Mouse (Mus musculus) heart, embryonic 11.5 days (tissue): Measurements from ENCODE around the gene Clip4. TPM values are rescaled to one million over a fixed set of nuclear protein-coding genes. Genes with fewer than 3 reads are reported as not detected.

ENCODE experiments used
- ATAC-seq: fragments of 200-750 bp; cut with Nextera tagmentation; replicated peaks from 2 replicates; pipeline ENCODE4 v1.8.0; 2017; ENCODE audit warnings: moderate library complexity; ENCODE audit not compliant: insufficient number of reproducible peaks, low FRiP score, low TSS enrichment
- H3K27ac ChIP-seq: fragments of 300-500 bp; sonication (generic); 2 replicates; pipeline ENCODE4 v1.5.1; 2014; ENCODE audit warnings: mild to moderate bottlenecking, low read depth, low read length
- H3K27me3 ChIP-seq: fragments of 300-500 bp; sonication (generic); 2 replicates; pipeline ENCODE4 v1.6.1; 2014; ENCODE audit warnings: mild to moderate bottlenecking, low read length, mixed read lengths; ENCODE audit not compliant: control insufficient read depth, insufficient read depth
- H3K36me3 ChIP-seq: fragments of 300-500 bp; sonication (generic); 2 replicates; pipeline ENCODE4 v1.6.1; 2014; ENCODE audit warnings: mild to moderate bottlenecking, low read length, moderate library complexity, mixed read lengths; ENCODE audit not compliant: control insufficient read depth, insufficient read depth
- H3K4me1 ChIP-seq: fragments of 300-500 bp; sonication (generic); 2 replicates; pipeline ENCODE4 v1.6.1; 2014; ENCODE audit warnings: low read length; ENCODE audit not compliant: control insufficient read depth, insufficient read depth
- H3K4me2 ChIP-seq: fragments of 300-500 bp; sonication (generic); 2 replicates; pipeline ENCODE4 v1.6.1; 2014; ENCODE audit warnings: mild to moderate bottlenecking, moderate library complexity
- H3K4me3 ChIP-seq: fragments of 300-500 bp; sonication (generic); 2 replicates; pipeline ENCODE4 v1.5.1; 2014; ENCODE audit warnings: low read depth, low read length
- H3K9ac ChIP-seq: fragments of 300-500 bp; sonication (generic); 2 replicates; pipeline ENCODE4 v1.6.1; 2014; ENCODE audit warnings: mild to moderate bottlenecking, low read depth, low read length, moderate library complexity
- H3K9me3 ChIP-seq: fragments of 300-500 bp; sonication (generic); replicated peaks from 2 replicates; pipeline ENCODE4 v1.6.1; 2016; ENCODE audit warnings: low read length; ENCODE audit not compliant: control insufficient read depth
- WGBS: fragments of 180-500 bp; shearing (Covaris S2); extraction: QIAGEN DNeasy Blood & Tissue Kit; methylation state at CpG from one replicate; pipeline ENCODE4 v1.1.7; 2014; ENCODE audit not compliant: insufficient replicate concordance; 5-methylcytosine and 5-hydroxymethylcytosine counted together
- polyA plus RNA-seq: library from polyadenylated mRNA; unstranded; fragments of >200 nt; fragmentation: Nextera tagmentation; extraction: Ambion mirVana; gene quantifications from 2 replicates; pipeline ENCODE4 v1.2.1, GENCODE M21; 2014

Clip4 gene
- polyA plus RNA-seq, 1 experiment from 2014 or later = 28.6 TPM

DNA sequence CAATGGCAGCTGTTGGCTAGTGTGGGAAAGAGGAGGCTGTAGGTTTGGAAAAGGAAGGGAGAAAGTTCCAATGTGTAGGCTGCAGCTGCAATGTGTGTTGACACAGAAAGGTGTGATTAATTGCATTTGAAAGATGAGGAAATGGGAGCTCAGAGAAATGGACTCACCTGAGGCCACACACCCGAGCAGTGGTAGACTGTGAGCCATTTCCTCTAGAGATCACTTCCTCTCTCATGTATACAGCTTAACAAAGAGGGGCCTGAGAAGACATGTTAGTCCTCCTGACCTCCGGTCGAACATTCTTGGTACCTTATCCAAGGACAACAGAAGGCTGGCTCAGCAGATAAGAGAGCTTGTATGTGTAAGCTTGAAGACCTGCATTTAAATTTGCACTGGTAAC lies 144.9 kb downstream of the Clip4 start:
- H3K9ac ChIP-seq = no peak overlapping the region
- no peak for ATAC-seq

More for the DNA sequence above, 144.9 kb downstream of the Clip4 start:
- H3K4me1 ChIP-seq = no peaks in the 10 kb centered on the region
- H3K4me2 ChIP-seq = no peak overlapping the region
- no peak overlapping the region for H3K4me3 ChIP-seq
- 48% methylated on average over 3 of the region's 3 CpGs for WGBS
- H3K9me3 ChIP-seq = no peaks in the 10 kb centered on the region
- H3K27me3 ChIP-seq = no peaks in the 10 kb centered on the region
- no peak overlapping the region for H3K27ac ChIP-seq
- no peaks in the 10 kb centered on the region for H3K36me3 ChIP-seq

Other genes starting within 250 kb of the Clip4 start
- gene Ndc80, start 241.6 kb upstream of the Clip4 start, polyA plus RNA-seq = 41.2 and 42.8 TPM in 2 replicates
- 0.29 and 0.49 TPM in 2 replicates for gene Spdya, start 216.4 kb upstream of the Clip4 start, polyA plus RNA-seq
- 54.4 and 60.0 TPM in 2 replicates for gene Wdr43, start 152.6 kb upstream of the Clip4 start, polyA plus RNA-seq
- gene Togaram2, start 95.2 kb upstream of the Clip4 start, polyA plus RNA-seq = 1.9 and 3.1 TPM in 2 replicates
- gene Pcare, start 15.6 kb upstream of the Clip4 start, polyA plus RNA-seq = not detected in 2 replicates